Mouse (Mus musculus) C2C12 (cell line): ENCODE results near the gene Sertad3. TPM values are rescaled to one million over a fixed set of nuclear protein-coding genes. Genes with fewer than 3 reads are reported as not detected.

Experiments used
- H3K27me3 ChIP-seq: one replicate; pipeline ENCODE4 v1.6.1; 2011; ENCODE audit not compliant: control insufficient read depth, insufficient read depth, insufficient read length
- H3K36me3 ChIP-seq: one replicate; pipeline ENCODE4 v1.6.1; 2011; ENCODE audit not compliant: control insufficient read depth, insufficient read depth
- H3K4me3 ChIP-seq: one replicate; pipeline ENCODE4 v1.5.1; 2011; ENCODE audit warnings: mild to moderate bottlenecking, control low read depth; ENCODE audit not compliant: poor library complexity, insufficient read depth, severe bottlenecking
- H3K79me2 ChIP-seq: one replicate; pipeline ENCODE4 v1.6.1; 2011; ENCODE audit not compliant: control insufficient read depth, insufficient read depth
- H3K79me3 ChIP-seq: one replicate; pipeline ENCODE4 v1.6.1; 2011; ENCODE audit warnings: low read depth, control low read depth
- H3ac ChIP-seq: one replicate; pipeline ENCODE3; 2011; ENCODE audit warnings: low read depth; ENCODE audit not compliant: control insufficient read depth, insufficient read length
- CEBPB ChIP-seq: IDR thresholded peaks from one replicate; pipeline ENCODE4 v1.6.1; 2011; ENCODE audit warnings: low read depth, mild to moderate bottlenecking, control low read depth, moderate library complexity
- CTCF ChIP-seq: IDR thresholded peaks from one replicate; pipeline ENCODE4 v1.5.1; 2011; ENCODE audit not compliant: control insufficient read depth, insufficient read depth, insufficient read length
- FOSL1 ChIP-seq: IDR thresholded peaks from one replicate; pipeline ENCODE4 v1.8.0; 2011; ENCODE audit warnings: mild to moderate bottlenecking, low read length; ENCODE audit not compliant: poor library complexity, insufficient read depth, severe bottlenecking
- MAX ChIP-seq: IDR thresholded peaks from one replicate; pipeline ENCODE4 v1.6.1; 2011; ENCODE audit warnings: mild to moderate bottlenecking, control low read depth
- MYOD1 ChIP-seq: IDR thresholded peaks from one replicate; pipeline ENCODE4 v1.6.1; 2011; ENCODE audit warnings: low read depth; ENCODE audit not compliant: control insufficient read depth, insufficient read length
- MYOG ChIP-seq: IDR thresholded peaks from one replicate; pipeline ENCODE4 v1.6.1; 2011; ENCODE audit not compliant: control insufficient read depth, insufficient read length; ENCODE audit errors: extremely low read depth
- USF1 ChIP-seq: IDR thresholded peaks from one replicate; pipeline ENCODE4 v1.6.1; 2011; ENCODE audit warnings: low read depth, mild to moderate bottlenecking, control low read depth, moderate library complexity
- polyA plus RNA-seq: library from polyadenylated mRNA; unstranded; fragments of >200 nt; fragmentation: generic; extraction: Trizol; gene quantifications from one replicate; pipeline ENCODE4 v1.2.1, GENCODE M21; 2012; ENCODE audit warnings: missing spikeins

The Sertad3 gene
- polyA plus RNA-seq, 1 experiment = 12.5 TPM

DNA sequence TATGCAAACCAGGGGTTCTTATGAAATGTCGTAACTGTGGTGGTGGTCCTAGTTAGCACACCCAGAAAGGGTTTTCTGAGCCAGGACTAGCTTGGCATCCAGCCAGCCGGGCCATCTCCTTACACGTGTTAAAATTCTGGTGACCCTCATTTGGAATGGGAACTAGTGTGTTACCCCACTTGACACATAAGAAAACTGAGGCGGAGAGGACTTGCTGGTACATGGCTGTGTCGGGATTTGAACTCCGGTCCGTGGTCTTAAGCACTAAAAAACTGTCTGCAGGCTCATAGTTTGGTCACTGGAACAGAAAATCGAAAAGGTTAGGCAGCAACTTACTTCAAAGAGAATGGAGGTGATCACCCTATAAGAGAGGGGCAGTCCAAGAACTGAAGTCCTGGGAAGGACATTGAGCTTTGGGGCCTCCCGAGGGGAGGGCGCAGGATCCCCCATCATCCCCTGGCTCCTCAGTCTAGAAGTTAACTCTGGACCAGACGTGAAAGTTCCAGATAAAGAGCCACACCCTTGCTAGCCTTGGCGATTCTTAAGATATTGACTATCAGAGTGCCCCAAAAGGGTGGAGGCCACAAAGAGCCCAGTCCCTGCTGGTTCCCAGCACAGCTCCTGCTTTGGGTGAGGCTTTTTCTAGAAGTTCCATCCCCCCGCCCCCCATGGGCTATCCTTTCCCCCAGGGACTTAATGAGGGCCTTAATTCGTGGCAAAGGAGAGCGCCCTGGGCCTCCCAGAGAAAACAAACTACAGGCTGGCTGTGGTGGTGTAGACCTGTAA lies 25.0 kb upstream of the Sertad3 start:
- Histone ChIP-seq H3K27me3 (peaks cover 11% of the 10 kb centered on the region), H3K79me2 (no peaks in the 10 kb centered on the region), H3K36me3 (no peaks in the 10 kb centered on the region), H3K4me3 (peak overlapping the region; percentile 32), H3ac (peak overlapping the region; percentile 69), H3K79me3 (no peaks in the 10 kb centered on the region)
- TF ChIP-seq USF1 = no peak
- TF ChIP-seq MYOD1 = no peak
- TF ChIP-seq CTCF = no peak
- no peak for TF ChIP-seq CEBPB
- no peak for TF ChIP-seq MAX
- no peak for TF ChIP-seq MYOG
- TF ChIP-seq FOSL1 = no peak

DNA sequence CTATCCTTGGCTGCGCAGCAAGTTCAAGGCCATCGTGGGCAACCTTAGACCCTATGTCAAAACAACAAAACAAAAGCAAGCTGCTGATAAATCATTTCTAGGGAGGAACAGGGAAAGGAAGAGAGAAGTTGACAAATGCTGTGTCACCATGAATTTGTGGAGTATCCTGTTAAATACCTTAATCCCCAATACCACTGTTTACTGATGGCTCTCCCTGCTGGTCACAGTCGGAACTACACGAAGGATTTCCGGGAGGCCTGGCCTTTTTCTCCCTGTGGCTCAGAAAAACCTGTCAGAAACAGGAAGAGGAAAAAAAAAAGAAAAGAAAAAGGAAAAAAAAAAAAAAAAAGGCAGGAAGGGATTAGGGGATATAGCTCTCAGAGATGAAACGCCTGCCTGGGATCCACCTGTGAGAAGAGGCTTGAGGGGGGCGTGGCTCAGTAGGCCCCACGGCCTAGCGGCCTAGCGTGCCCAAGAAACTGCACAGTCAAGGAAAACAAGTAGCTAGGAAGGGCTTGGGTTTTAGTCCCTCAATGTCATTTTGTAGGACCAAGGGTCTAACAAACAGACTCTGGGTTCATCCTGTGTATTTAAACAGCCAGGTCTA lies 24.2 kb upstream of the Sertad3 start:
- no peak overlapping the region for H3ac ChIP-seq
- H3K27me3 ChIP-seq = peaks cover 11% of the 10 kb centered on the region
- no peaks in the 10 kb centered on the region for H3K79me2 ChIP-seq
- no peaks in the 10 kb centered on the region for H3K36me3 ChIP-seq
- TF ChIP-seq USF1 (no peak), MAX (no peak), CEBPB (no peak), MYOD1 (no peak), CTCF (no peak), FOSL1 (no peak), MYOG (no peak)
- H3K79me3 ChIP-seq = no peaks in the 10 kb centered on the region
- no peak overlapping the region for H3K4me3 ChIP-seq

DNA sequence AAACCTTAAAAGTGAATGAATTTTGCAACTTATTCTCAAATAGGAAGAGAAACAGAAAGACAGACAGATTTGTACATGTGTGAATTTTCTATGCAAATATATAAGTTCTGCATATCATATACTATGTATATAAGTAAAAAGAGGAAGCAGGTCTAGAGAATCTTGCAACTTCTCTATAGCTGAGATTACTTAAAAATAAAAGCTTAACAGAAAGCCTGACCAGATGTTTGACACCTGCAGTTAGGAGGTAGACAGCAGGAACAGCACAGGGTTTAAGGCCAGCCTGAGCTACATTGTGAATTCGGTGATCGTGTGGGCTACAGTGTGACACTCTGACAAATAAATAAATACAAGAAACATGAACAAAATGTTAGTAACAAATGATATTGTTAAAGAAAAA lies 22.2 kb upstream of the Sertad3 start:
- Histone ChIP-seq H3K79me3 (no peaks in the 10 kb centered on the region), H3K36me3 (no peaks in the 10 kb centered on the region), H3K4me3 (no peak overlapping the region), H3K27me3 (peaks cover 5% of the 10 kb centered on the region), H3K79me2 (no peaks in the 10 kb centered on the region), H3ac (no peak overlapping the region)
- TF ChIP-seq CEBPB (no peak), MYOG (no peak), FOSL1 (no peak), MYOD1 (no peak), MAX (no peak)

DNA sequence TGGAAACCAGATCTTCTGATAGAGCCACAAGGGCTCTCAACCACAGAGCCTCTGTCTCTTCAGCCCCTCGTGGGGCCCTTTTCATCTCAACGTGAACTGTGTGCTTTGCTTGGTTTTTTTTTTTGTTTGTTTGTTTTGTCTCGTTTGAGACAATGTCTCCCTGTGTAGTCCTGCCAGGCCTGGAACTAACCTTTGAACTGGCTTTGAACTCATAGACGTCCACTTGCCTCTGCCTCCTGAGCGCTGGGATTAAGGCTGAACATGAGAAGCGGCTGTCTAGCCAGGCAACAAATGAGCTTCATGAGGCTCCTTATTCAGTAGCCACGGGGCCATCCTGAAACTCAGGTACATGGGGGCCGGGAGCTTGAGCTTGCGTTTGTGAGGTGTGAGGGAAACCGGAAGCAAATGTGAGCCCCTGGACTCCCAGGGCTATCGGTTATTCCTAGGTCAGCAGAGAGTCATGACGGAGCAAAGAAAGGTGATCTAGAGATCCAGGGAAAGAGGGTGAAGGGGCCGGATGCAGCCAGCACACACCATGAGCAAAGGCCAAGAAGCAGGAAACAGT lies 21.3 kb upstream of the Sertad3 start:
- no peaks in the 10 kb centered on the region for H3K79me2 ChIP-seq
- H3ac ChIP-seq = no peak overlapping the region
- H3K36me3 ChIP-seq = no peaks in the 10 kb centered on the region
- H3K4me3 ChIP-seq = no peak overlapping the region
- H3K27me3 ChIP-seq = no peaks in the 10 kb centered on the region
- no peaks in the 10 kb centered on the region for H3K79me3 ChIP-seq
- TF ChIP-seq MAX = no peak
- no peak for TF ChIP-seq MYOD1
- TF ChIP-seq USF1 = no peak
- TF ChIP-seq CEBPB = no peak
- no peak for TF ChIP-seq FOSL1
- TF ChIP-seq CTCF = no peak
- no peak for TF ChIP-seq MYOG

DNA sequence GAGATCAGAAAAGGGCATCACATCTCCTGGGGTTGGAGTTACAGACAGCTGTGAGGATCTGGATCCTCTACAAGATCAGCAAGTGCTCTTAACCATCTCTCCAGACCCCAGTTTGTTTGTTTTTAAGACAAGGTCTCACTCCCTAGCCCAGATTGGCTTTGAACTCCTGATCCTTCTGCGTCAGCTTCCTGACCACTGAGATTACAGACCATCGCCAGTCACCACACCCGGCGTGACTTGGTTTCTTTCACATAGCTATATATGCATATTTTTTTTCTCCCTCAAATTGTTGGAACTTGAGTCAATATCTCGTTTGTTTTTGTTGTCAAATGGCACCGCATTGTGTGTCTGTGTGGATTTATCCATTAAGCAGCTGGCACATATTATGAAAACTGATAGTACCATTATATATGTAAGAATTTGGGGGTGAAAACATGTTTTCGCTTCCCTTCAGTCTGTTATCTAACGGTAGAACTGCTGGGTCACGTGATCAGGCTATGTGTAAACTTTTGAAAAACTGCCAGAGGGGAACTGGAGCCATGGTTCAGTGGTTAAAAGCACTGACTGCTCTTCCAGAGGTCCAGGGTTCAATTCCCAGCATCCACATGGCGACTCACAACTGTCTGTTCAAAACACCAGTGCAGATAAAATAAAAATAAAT lies 19.0 kb upstream of the Sertad3 start:
- TF ChIP-seq CTCF = no peak
- peak; percentile 91 for TF ChIP-seq USF1
- peak; percentile 21 for TF ChIP-seq MYOD1
- no peak for TF ChIP-seq MAX
- Histone ChIP-seq H3K27me3 (no peaks in the 10 kb centered on the region), H3K79me2 (no peaks in the 10 kb centered on the region), H3K4me3 (no peak overlapping the region), H3K36me3 (no peaks in the 10 kb centered on the region), H3ac (no peak overlapping the region), H3K79me3 (no peaks in the 10 kb centered on the region)
